Mouse (Mus musculus) hematopoietic stem cell, adult 5-6 weeks (primary cell): ENCODE measurements around the gene Sec24d. TPM values are rescaled to one million over a fixed set of nuclear protein-coding genes. Genes with fewer than 3 reads are reported as not detected.

Source experiments
- ATAC-seq, 2 experiments: fragments of 125-278 bp in 1 of 2; replicated peaks in 1 of 2; 2 replicates each; pipeline ENCODE4 v1.8.0; 2016 to 2017; ENCODE audit warnings: inconsistent platforms in 2 of 2, mild to moderate bottlenecking in 2 of 2, moderate number of reproducible peaks in 2 of 2, low read depth in 1 of 2, moderate TSS enrichment in 1 of 2; ENCODE audit not compliant: low FRiP score in 2 of 2, poor library complexity in 2 of 2, severe bottlenecking in 2 of 2, insufficient read depth in 1 of 2, low TSS enrichment in 1 of 2
- total RNA-seq: library from RNA; stranded (forward); fragments of 172-1452, 232-1000 nt; gene quantifications from 2 replicates; pipeline ENCODE4 v1.2.3, GENCODE M21; 2017

Sec24d gene
- total RNA-seq, 1 experiment from 2014 or later, result 19.0 TPM

- no peak for ATAC-seq
Observed at GRCm38 (mm10) chr3:123329251-123329650, 62.0 kb downstream of the Sec24d start.

- ATAC-seq, result no peak
Observed at GRCm38 (mm10) chr3:123330221-123330620, 63.0 kb downstream of the Sec24d start.

GRCm38 (mm10) chr3:123332330-123333054 is 65.2 kb downstream of the Sec24d start:
- ATAC-seq, result peak; percentile 13 to 14; a peak in 3 of 4 replicates

- peak; percentile 75 to 84 for ATAC-seq
Observed at GRCm38 (mm10) chr3:123333055-123333424, 65.8 kb downstream of the Sec24d start.

GRCm38 (mm10) chr3:123334947-123335346 is 67.7 kb downstream of the Sec24d start:
- ATAC-seq, result peak; percentile 25 to 58; a peak in 2 of 4 replicates

- no peak for ATAC-seq
Observed at GRCm38 (mm10) chr3:123335480-123335879, 68.2 kb downstream of the Sec24d start.

- ATAC-seq, result no peak
Observed at GRCm38 (mm10) chr3:123336455-123336854, 69.2 kb downstream of the Sec24d start.

GRCm38 (mm10) chr3:123336951-123337350 is 69.7 kb downstream of the Sec24d start:
- ATAC-seq, result no peak

- ATAC-seq, result no peak
Observed at GRCm38 (mm10) chr3:123337853-123338252, 70.6 kb downstream of the Sec24d start.

GRCm38 (mm10) chr3:123338666-123339195 is 71.5 kb downstream of the Sec24d start:
- ATAC-seq, result no peak

- ATAC-seq, result no peak
Observed at GRCm38 (mm10) chr3:123341049-123341448, 73.8 kb downstream of the Sec24d start.

GRCm38 (mm10) chr3:123343690-123344089 is 76.4 kb downstream of the Sec24d start:
- ATAC-seq, result no peak

- no peak for ATAC-seq
Observed at GRCm38 (mm10) chr3:123348080-123348802, 81.0 kb downstream of the Sec24d start.

GRCm38 (mm10) chr3:123350602-123351001 is 83.3 kb downstream of the Sec24d start:
- ATAC-seq, result no peak

GRCm38 (mm10) chr3:123351519-123351918 is 84.3 kb downstream of the Sec24d start:
- no peak for ATAC-seq

- ATAC-seq, result no peak
Observed at GRCm38 (mm10) chr3:123353183-123353582, 85.9 kb downstream of the Sec24d start.

- no peak for ATAC-seq
Observed at GRCm38 (mm10) chr3:123353661-123354060, 86.4 kb downstream of the Sec24d start.

GRCm38 (mm10) chr3:123354388-123354787 is 87.1 kb downstream of the Sec24d start:
- ATAC-seq, result no peak
